Mouse (Mus musculus): ENCODE measurements around the gene 1700008O03Rik. TPM values are rescaled to one million over a fixed set of nuclear protein-coding genes. Genes with fewer than 3 reads are reported as not detected.
A peak's percentile ranks its signal among the peaks of the same experiment; 100 is the strongest.

1700008O03Rik gene
- polyA plus RNA-seq (2015; fragmentation: Nextera tagmentation; extraction: Ambion mirVana), result 0.59 and 0.90 TPM in 2 replicates

GRCm38 (mm10) chr7:44385720-44386119 is at the start of gene 1700008O03Rik:
Gene 1700008O03Rik, minus strand, starts transcription at chr7:44385820.
- DNase-seq (ENCODE audit: low spot score), result no peak

- DNase-seq (ENCODE audit: low spot score), result no peak
These were observed 48.5 kb upstream of the 1700008O03Rik start for GRCm38 (mm10) chr7:44434089-44434488.

DNA sequence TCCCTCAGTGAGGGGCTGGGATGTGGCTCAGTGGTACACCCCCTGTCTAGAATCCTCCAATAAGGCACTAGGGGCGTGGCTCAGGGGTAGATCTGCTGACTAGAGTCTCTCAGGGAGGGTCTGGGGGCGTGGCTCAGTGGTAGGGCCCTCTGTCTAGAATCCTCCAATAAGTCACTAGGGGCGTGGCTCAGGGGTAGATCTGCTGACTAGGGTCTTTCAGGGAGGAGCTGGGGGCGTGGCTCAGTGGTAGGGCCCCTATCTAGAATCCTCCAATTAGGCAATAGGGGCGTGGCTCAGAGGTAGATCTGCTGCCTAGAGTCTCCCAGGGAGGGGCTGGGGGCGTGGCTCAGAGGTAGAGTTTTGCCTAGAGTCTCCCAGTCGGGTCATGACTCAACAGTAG is 47.8 kb upstream of the 1700008O03Rik start:
- peak; percentile 50 for DNase-seq (ENCODE audit: low spot score)

DNA sequence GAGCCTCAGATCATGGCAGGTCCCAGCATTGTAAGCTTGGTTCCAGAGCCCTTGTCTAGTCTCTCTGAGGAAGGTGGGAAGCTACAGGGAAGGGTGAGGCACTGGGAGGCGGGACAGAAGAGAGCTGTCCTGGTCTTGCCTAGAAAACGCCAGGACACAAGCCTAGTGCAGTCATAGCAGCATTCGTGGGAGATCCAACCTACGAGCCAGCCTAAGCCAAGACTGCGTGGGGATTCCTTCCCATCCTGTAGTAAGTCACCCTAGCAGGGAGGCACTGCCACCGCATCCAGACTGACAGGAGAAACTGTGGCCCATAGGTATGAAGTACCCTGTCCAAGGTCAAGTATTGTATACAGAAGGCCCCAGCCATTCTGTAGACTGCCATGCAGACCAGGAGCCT is 46.9 kb upstream of the 1700008O03Rik start:
- no peak for DNase-seq (ENCODE audit: low spot score)

DNA sequence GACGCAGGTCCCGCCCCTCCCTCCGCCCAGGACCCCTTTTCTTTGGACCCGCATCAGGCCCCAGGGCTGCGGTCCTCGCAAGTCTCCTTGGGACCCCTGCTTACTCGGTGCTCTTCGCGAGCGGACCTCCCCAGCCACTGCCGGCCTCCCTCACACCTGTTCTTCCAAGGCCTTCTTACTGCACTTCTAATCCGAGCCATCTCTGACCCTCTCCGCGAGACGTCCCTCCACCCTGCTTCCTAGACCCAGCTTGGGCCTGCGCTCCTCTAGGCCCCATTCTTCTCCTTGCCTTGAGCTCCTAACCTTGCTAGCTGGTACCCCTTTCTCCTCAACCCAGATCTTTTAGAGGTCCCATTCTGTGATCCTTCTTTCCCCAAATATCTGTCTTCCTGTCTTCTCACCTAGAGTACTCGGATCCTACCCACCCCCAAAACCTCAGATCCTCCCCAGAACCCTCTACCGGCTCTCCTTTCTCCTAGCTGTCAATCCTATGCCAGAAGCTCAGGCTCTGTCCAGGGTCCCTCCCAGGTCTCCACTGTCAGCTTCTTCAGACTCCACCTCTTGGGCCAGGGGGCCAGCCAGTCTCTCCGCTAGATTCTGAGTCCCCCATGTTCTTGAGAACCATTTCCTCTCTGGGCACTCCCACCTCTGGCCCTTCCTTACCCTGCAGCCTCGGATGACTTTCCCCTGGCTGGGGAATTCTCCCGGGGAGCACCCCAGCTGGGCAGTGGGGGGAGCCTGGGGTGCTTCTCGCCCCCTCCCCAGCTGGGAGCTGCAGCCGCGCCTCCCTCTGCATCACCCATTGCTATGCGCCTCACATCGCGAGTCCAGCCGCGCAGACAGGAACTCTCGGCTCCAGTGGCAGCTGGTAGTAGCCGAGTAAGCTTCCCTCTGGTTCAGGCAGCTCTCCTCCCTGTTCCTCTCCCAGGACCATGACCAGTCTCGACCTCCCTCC is 44.2 kb upstream of the 1700008O03Rik start:
- no peak for DNase-seq (ENCODE audit: low spot score)

DNA sequence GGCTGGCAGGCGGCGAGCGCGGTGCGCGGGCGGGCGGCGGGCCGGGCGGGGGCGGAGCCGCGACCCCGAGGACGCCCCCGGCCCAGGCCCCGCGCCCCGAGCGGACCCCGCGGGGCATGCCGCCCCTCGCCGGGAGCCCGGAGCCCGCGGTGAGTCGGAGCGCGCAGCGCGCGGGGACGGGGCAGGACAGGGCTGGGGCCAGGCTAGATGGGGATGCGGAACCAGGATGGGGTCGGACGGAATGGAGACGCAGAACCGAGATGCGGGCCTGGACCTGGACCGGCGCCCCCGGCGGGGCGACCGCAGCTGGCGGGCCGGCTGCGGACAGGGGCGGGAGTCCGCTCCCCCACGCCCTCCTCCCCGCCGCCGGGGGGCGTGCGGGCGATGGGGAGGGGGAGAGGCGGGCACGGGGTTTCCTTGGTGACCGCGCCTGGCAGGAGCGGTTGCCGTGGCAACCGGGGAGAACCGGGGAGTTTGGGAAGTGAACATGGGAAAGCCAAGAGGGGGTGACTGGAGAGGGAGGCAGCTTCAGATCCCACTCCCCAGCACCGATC is 43.4 kb upstream of the 1700008O03Rik start, which contains the start of gene Lrrc4b:
Lrrc4b (plus strand) TSS at position 51 of the 554 bp plus-strand sequence.
- DNase-seq (ENCODE audit: low spot score), result no peak

DNA sequence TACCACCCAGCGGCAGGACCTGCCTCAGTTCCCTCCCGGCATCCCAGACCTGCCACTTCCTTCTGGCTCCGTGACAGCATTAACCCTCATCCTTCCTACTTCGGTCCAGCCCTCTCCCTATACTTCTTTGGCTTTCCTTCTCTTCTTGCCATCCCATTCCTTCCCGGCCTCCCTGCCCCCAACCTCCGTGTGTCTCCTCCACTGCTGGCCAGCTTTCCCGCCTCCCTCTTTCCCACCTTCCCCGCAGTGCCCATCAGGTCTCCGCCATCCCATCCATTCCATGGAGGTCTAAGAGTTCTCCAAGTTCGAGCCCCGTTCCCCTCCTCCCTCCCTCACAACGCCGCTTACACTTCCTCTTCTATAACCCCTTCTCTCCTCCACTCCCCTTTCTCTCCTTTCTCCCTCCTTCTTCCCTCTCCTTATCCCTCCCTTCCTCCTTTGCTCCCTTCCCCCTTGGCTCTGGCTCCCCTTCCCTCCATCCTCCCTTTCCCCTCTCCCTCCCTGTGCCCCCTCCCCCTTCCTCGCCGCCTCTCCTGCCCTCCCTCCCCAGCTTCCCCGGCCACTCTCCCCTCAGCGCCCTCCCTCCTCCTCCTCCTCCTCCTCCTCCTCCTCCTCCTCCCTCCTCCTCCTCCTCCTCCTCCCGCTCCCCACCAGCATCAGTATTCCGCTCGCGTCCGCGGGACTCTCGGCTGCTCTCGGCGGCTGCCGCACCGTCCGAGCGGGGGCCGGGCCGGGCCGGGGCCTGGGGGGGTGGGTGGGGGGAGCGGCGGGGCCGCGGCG is 42.7 kb upstream of the 1700008O03Rik start:
- no peak for DNase-seq (ENCODE audit: low spot score)

DNA sequence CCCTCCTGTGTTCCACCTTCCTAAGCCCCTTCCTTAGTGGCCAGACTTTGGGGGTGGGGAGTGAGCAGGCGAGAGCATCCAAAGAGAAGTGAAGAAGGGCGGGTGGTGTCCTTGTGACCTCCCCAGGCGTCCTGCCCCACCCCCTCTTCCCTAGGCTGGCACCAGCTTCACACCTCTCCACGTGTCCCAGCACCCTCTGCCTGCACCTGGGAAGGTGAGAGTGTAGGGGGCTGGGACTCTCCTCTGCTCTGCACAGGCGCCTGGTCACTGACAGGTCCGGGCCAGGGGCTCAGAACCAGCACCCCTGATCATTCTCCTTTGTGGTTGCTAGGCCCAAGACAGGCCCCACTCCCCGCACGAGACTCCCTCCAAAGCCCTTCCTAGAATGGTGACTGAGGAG is 42.0 kb upstream of the 1700008O03Rik start:
- no peak for DNase-seq (ENCODE audit: low spot score)

- no peak for DNase-seq (ENCODE audit: low spot score)
These were observed 27.7 kb upstream of the 1700008O03Rik start for GRCm38 (mm10) chr7:44413307-44413706.

- DNase-seq (ENCODE audit: low spot score), result no peak
These were observed 25.5 kb upstream of the 1700008O03Rik start for GRCm38 (mm10) chr7:44411144-44411543.

GRCm38 (mm10) chr7:44406015-44406355 is 20.4 kb upstream of the 1700008O03Rik start:
- DNase-seq (ENCODE audit: low spot score), result no peak

DNA sequence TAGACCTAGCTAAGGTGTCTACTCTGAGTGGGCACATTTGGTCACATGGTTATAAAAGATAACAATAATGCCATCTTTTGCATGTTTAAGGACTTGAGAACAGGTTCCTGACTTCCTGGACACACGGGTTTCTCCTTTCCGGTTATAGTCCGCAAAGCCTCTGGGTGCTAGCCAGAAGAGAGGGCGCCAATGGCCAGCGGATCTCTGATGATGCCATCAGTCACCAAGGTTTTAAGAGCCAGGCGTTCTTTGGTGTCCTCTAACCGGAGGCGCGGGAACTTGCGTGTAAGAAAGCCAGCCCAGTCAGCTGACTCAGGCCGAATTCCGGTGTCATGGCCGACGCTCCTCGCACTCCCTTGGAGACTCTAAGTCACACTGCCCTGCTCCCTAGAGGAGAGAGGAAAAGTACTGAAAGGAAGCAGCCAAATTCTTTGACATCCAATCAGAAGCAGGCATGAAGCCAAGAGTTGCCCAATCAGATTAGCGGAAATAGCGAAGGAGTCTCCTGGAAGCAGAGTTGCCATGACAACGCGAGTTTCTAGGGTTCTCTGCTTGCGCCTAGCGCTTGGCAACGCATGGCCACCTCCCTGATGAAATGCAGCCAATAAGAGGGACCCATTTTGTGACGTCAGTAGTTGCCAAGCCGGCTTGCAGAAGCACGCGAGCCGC is 19.9 kb upstream of the 1700008O03Rik start:
- DNase-seq (ENCODE audit: low spot score), result peak; percentile 93

DNA sequence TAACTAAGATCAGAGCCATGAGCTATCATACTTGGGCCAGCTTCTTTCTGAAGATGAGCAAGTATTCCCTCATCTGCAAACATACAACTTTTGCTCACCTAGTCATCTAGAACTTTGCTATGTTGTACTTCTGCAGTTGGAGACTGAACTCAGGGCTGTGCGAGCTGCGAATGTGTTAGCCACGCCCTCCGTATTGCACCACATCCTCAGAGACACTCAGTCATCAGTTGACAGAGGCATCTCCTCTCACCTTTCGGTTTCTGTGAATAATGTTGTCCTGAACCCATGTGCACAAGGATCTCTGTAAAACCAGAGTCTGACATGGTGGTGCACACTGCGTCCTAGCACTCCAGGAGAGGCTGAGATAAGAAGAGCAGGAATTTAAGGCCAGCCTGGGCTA is 16.1 kb upstream of the 1700008O03Rik start:
- DNase-seq (ENCODE audit: low spot score), result no peak

DNA sequence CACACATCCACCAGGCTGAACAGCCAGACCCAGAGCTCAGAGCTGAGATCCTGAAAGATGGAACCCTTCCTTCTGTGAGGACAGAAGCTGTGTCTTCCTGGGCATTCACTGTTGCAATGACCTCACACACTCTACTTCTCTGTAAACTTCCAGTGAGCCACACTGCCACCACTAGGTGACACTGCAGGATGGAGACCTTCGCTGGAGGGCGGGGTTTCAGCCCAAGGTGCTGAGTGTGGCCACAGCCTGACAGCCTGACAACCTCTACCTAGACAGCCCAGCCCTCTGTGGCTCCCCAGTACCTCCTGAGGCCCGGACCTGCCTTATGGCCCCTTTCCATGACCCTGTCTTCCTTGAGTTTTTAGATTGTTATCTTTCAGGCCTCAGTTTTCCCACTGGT is 12.9 kb upstream of the 1700008O03Rik start:
- peak; percentile 42 for DNase-seq (ENCODE audit: low spot score)

GRCm38 (mm10) chr7:44393284-44393683 is 7.7 kb upstream of the 1700008O03Rik start:
- no peak for DNase-seq (ENCODE audit: low spot score)

GRCm38 (mm10) chr7:44392341-44392740 is 6.7 kb upstream of the 1700008O03Rik start:
- DNase-seq (ENCODE audit: low spot score), result no peak

- no peak for DNase-seq (ENCODE audit: low spot score)
These were observed 6.2 kb upstream of the 1700008O03Rik start for GRCm38 (mm10) chr7:44391831-44392230.

DNA sequence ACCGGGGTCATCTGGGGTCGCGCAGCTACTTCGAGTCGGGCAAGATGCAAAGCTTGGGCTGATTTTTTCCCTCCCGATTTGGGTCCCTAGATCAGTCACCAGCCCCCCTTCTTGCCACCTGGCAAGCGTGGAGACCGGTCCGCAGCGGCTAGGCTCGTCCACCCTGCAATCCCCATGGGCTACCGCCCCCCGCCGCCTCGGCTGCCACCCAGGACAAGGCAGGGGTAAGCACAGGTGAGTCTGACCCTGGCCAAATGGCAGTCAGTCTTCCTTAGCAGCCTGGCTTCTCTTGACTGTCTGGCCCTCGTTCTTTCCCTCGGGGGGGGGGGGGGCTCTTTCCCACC is 932 bp downstream of the 1700008O03Rik start:
- DNase-seq (ENCODE audit: low spot score), result no peak

- DNase-seq (ENCODE audit: low spot score), result peak; percentile 53
These were observed 1.5 kb downstream of the 1700008O03Rik start, which contains the start of gene Syt3 for GRCm38 (mm10) chr7:44383980-44384715. Gene Syt3, plus strand, starts transcription at chr7:44384102.

DNA sequence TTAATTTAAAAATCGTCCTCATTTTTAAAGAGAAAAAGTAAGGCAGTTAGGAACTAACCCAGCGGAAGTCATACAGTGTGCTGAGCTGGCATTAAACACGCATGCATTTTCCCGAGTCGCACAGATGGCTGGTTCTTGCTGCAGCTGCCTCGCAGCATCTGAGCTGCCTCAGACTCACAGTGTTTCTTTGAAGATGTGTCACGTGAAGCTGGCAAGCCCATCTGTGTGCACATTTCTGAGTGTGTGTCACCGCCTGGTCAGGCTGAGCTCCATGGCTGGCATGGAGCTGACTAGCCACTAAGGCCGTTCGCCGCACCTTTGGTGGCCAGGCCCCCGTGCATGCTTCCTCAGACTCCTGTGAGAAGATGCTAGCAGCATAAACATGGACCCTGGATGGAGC is 3.1 kb downstream of the 1700008O03Rik start:
- DNase-seq (ENCODE audit: low spot score), result peak; percentile 39

GRCm38 (mm10) chr7:44378290-44378689 is 7.3 kb downstream of the 1700008O03Rik start:
- no peak for DNase-seq (ENCODE audit: low spot score)
